Mouse (Mus musculus): ENCODE measurements at regions not wholly inside any gene's neighbourhood (a gene's known extent, or its start where the extent isn't known, plus 50 kb on each side); places are given as distances from the start of the nearest gene placed in this dataset.
"Not testable (repeated sequence)": the region's sequence is repeated elsewhere in the genome, so short reads cannot be mapped to it uniquely, and the experiment has no call there.

DNA sequence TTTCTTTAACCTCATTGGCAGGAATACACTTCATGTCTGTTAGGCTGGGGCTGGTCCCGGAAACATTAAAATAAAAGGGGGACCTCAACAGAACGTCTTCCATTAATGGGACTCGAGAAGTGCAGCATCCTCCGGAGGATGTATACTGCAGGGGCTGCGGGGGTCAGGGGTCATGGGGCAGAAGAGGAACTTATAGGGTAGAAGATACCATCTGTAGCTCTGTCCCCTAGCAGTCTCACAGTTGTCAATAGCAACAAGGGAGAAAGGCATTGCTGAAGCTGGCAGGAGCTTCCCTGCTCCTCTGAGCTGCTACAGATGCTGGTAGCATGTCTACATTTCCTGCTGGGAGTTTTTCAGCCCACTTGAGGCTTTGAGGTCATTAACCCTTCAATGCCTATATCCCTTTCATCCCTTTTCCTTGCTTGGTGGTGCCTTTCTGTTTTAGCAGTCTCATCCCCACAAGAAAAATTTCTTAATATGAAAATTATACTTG, 198.1 kb downstream of the Alg10b start:
- no peak for DNase-seq (ENCODE audit: low spot score)
- TF ChIP-seq CTCF (IDR thresholded peaks at IDR 0.05; ENCODE audit: low read depth) = no peak
- Histone ChIP-seq H3K9me3 (replicated peaks; ENCODE audit: low read length) (no peaks in the 10 kb centered on the region), H3K4me3 (replicated peaks; ENCODE audit: low read depth, low read length) (no peak overlapping the region), H3K27me3 (ENCODE audit: insufficient read depth, low read length) (no peaks in the 10 kb centered on the region), H3K4me2 (ENCODE audit: low read length) (no peak overlapping the region), H3K27ac (no peak overlapping the region), H3K36me3 (ENCODE audit: insufficient read depth, low read length) (no peaks in the 10 kb centered on the region), H3K9ac (ENCODE audit: low read depth, low read length) (no peak overlapping the region), H3K4me1 (replicated peaks; ENCODE audit: insufficient read depth, low read length) (no peaks in the 10 kb centered on the region)
- ATAC-seq (replicated peaks; ENCODE audit: low FRiP score, low read depth) = no peak
- WGBS = 33% methylated on average over 5 of the region's 5 CpGs

GRCm38 (mm10) chr15:90431048-90431447, 206.9 kb downstream of the Alg10b start:
- not testable (repeated sequence) for H3K36me3 ChIP-seq (ENCODE audit: insufficient read depth, low read length); ATAC-seq (replicated peaks; ENCODE audit: low FRiP score, low read depth); H3K4me3 ChIP-seq (replicated peaks; ENCODE audit: low read depth, low read length); H3K27me3 ChIP-seq (ENCODE audit: insufficient read depth, low read length); DNase-seq (ENCODE audit: low spot score); H3K4me2 ChIP-seq (ENCODE audit: low read length); H3K4me1 ChIP-seq (replicated peaks; ENCODE audit: insufficient read depth, low read length); H3K9ac ChIP-seq (ENCODE audit: low read depth, low read length); H3K9me3 ChIP-seq (replicated peaks; ENCODE audit: low read length); H3K27ac ChIP-seq
- WGBS = 94% methylated on average over 3 of the region's 3 CpGs

GRCm38 (mm10) chr15:90432154-90432553, 208.0 kb downstream of the Alg10b start:
- no peak overlapping the region for H3K4me3 ChIP-seq (replicated peaks; ENCODE audit: low read depth, low read length)
- no peak for ATAC-seq (replicated peaks; ENCODE audit: low FRiP score, low read depth)
- H3K27ac ChIP-seq = no peak overlapping the region
- no peak for DNase-seq (ENCODE audit: low spot score)
- no peaks in the 10 kb centered on the region for H3K4me1 ChIP-seq (replicated peaks; ENCODE audit: insufficient read depth, low read length)
- WGBS = 65% methylated on average over 2 of the region's 2 CpGs
- no peak for TF ChIP-seq CTCF (IDR thresholded peaks at IDR 0.05; ENCODE audit: low read depth)
- no peaks in the 10 kb centered on the region for H3K9me3 ChIP-seq (replicated peaks; ENCODE audit: low read length)
- no peaks in the 10 kb centered on the region for H3K27me3 ChIP-seq (ENCODE audit: insufficient read depth, low read length)
- H3K36me3 ChIP-seq (ENCODE audit: insufficient read depth, low read length) = no peaks in the 10 kb centered on the region
- H3K4me2 ChIP-seq (ENCODE audit: low read length) = no peak overlapping the region
- H3K9ac ChIP-seq (ENCODE audit: low read depth, low read length) = no peak overlapping the region

GRCm38 (mm10) chr15:90435286-90435685, 211.2 kb downstream of the Alg10b start:
- no peaks in the 10 kb centered on the region for H3K9me3 ChIP-seq (replicated peaks; ENCODE audit: low read length)
- no peak overlapping the region for H3K27ac ChIP-seq
- ATAC-seq (replicated peaks; ENCODE audit: low FRiP score, low read depth) = no peak
- H3K36me3 ChIP-seq (ENCODE audit: insufficient read depth, low read length) = no peaks in the 10 kb centered on the region
- H3K4me3 ChIP-seq (replicated peaks; ENCODE audit: low read depth, low read length) = no peak overlapping the region
- H3K9ac ChIP-seq (ENCODE audit: low read depth, low read length) = no peak overlapping the region
- peak; percentile 35 for DNase-seq (ENCODE audit: low spot score)
- H3K27me3 ChIP-seq (ENCODE audit: insufficient read depth, low read length) = no peaks in the 10 kb centered on the region
- no peak for TF ChIP-seq CTCF (IDR thresholded peaks at IDR 0.05; ENCODE audit: low read depth)
- WGBS = 45% methylated on average over 5 of the region's 5 CpGs
- no peak overlapping the region for H3K4me2 ChIP-seq (ENCODE audit: low read length)
- no peaks in the 10 kb centered on the region for H3K4me1 ChIP-seq (replicated peaks; ENCODE audit: insufficient read depth, low read length)

Data from kidney, postnatal 0 days (tissue).